Mouse (Mus musculus): ENCODE data around the gene Ism2. TPM values are rescaled to one million over a fixed set of nuclear protein-coding genes. Genes with fewer than 3 reads are reported as not detected.
A peak's percentile ranks its signal among the peaks of the same experiment; 100 is the strongest.
"Not testable (repeated sequence)": the region's sequence is repeated elsewhere in the genome, so short reads cannot be mapped to it uniquely, and the experiment has no call there.

Gene Ism2
- polyA plus RNA-seq, 1 experiment from 2014 or later = 0.32 TPM

- Histone ChIP-seq H3K4me3 (no peak overlapping the region), H3K27me3 (replicated peaks) (no peaks in the 10 kb centered on the region), H3K9ac (no peak overlapping the region), H3K4me1 (0 out of 2 replicates have a peak, but pooled peaks cover 2% of the 10 kb centered on the region), H3K36me3 (no peaks in the 10 kb centered on the region), H3K9me3 (0 out of 2 replicates have a peak, but pooled peaks cover 3% of the 10 kb centered on the region), H3K4me2 (replicated peaks) (no peak overlapping the region), H3K27ac (no peak overlapping the region)
- ATAC-seq (ENCODE audit: low FRiP score, low read depth) = no peak
- WGBS = 65% methylated on average over 7 of the region's 7 CpGs
Observed at GRCm38 (mm10) chr12:87283706-87284105, 15.8 kb downstream of the Ism2 start.

GRCm38 (mm10) chr12:87282743-87283142 is 16.8 kb downstream of the Ism2 start:
- no peaks in the 10 kb centered on the region for H3K36me3 ChIP-seq
- H3K27ac ChIP-seq = no peak overlapping the region
- H3K4me1 ChIP-seq = 0 out of 2 replicates have a peak, but pooled peaks cover 2% of the 10 kb centered on the region
- H3K9me3 ChIP-seq = no peaks in the 10 kb centered on the region
- no peak for ATAC-seq (ENCODE audit: low FRiP score, low read depth)
- WGBS = 93% methylated on average over 4 of the region's 4 CpGs
- no peak overlapping the region for H3K4me2 ChIP-seq (replicated peaks)
- H3K27me3 ChIP-seq (replicated peaks) = no peaks in the 10 kb centered on the region
- H3K4me3 ChIP-seq = no peak overlapping the region
- no peak overlapping the region for H3K9ac ChIP-seq

GRCm38 (mm10) chr12:87281766-87282165 is 17.7 kb downstream of the Ism2 start:
- Histone ChIP-seq H3K36me3 (peaks cover 2% of the 10 kb centered on the region; the same call in 1 of the 2 replicates), H3K4me3 (no peak overlapping the region), H3K9ac (no peak overlapping the region), H3K27ac (no peak overlapping the region), H3K9me3 (no peaks in the 10 kb centered on the region), H3K4me1 (0 out of 2 replicates have a peak, but pooled peaks cover 2% of the 10 kb centered on the region), H3K4me2 (replicated peaks) (no peak overlapping the region), H3K27me3 (replicated peaks) (no peaks in the 10 kb centered on the region)
- 94% methylated on average over 1 of the region's 1 CpGs for WGBS
- no peak for ATAC-seq (ENCODE audit: low FRiP score, low read depth)

GRCm38 (mm10) chr12:87279879-87280278 is 19.6 kb downstream of the Ism2 start:
- no peaks in the 10 kb centered on the region for H3K27me3 ChIP-seq (replicated peaks)
- no peak overlapping the region for H3K4me2 ChIP-seq (replicated peaks)
- ATAC-seq (ENCODE audit: low FRiP score, low read depth) = no peak
- H3K9me3 ChIP-seq = no peaks in the 10 kb centered on the region
- H3K9ac ChIP-seq = no peak overlapping the region
- WGBS = 49% methylated on average over 14 of the region's 14 CpGs
- no peak overlapping the region for H3K4me3 ChIP-seq
- H3K4me1 ChIP-seq = 0 out of 2 replicates have a peak, but pooled peaks cover 2% of the 10 kb centered on the region
- no peak overlapping the region for H3K27ac ChIP-seq
- H3K36me3 ChIP-seq = peaks cover 21% of the 10 kb centered on the region

GRCm38 (mm10) chr12:87279350-87279749 is 20.2 kb downstream of the Ism2 start:
- 0 out of 2 replicates have a peak, but pooled peaks cover 2% of the 10 kb centered on the region for H3K4me1 ChIP-seq
- no peak for ATAC-seq (ENCODE audit: low FRiP score, low read depth)
- 63% methylated on average over 3 of the region's 3 CpGs for WGBS

GRCm38 (mm10) chr12:87278118-87278730 is 21.3 kb downstream of the Ism2 start:
- Histone ChIP-seq H3K4me1 (0 out of 2 replicates have a peak, but pooled peaks cover 2% of the 10 kb centered on the region), H3K27me3 (replicated peaks) (no peaks in the 10 kb centered on the region), H3K9me3 (no peaks in the 10 kb centered on the region), H3K36me3 (peaks cover 36% of the 10 kb centered on the region), H3K4me3 (no peak overlapping the region), H3K27ac (no peak overlapping the region), H3K9ac (no peak overlapping the region), H3K4me2 (replicated peaks) (no peak overlapping the region)
- no peak for ATAC-seq (ENCODE audit: low FRiP score, low read depth)
- WGBS = 31% methylated on average over 6 of the region's 6 CpGs

More at GRCm38 (mm10) chr12:87279350-87279749, 20.2 kb downstream of the Ism2 start:
- no peaks in the 10 kb centered on the region for H3K27me3 ChIP-seq (replicated peaks)
- no peaks in the 10 kb centered on the region for H3K9me3 ChIP-seq
- no peak overlapping the region for H3K4me3 ChIP-seq
- H3K27ac ChIP-seq = no peak overlapping the region
- H3K36me3 ChIP-seq = peaks cover 26% of the 10 kb centered on the region
- no peak overlapping the region for H3K4me2 ChIP-seq (replicated peaks)
- H3K9ac ChIP-seq = no peak overlapping the region

- not testable (repeated sequence) for H3K9ac ChIP-seq; H3K4me2 ChIP-seq (replicated peaks); H3K4me1 ChIP-seq; H3K27me3 ChIP-seq (replicated peaks); ATAC-seq (ENCODE audit: low FRiP score, low read depth); H3K9me3 ChIP-seq; H3K4me3 ChIP-seq; H3K27ac ChIP-seq
- WGBS = 90% methylated on average over 4 of the region's 4 CpGs
- peaks cover 46% of the 10 kb centered on the region for H3K36me3 ChIP-seq
Observed at GRCm38 (mm10) chr12:87277251-87277650, 22.3 kb downstream of the Ism2 start.

- H3K27ac ChIP-seq = no peak overlapping the region
- peaks cover 67% of the 10 kb centered on the region for H3K36me3 ChIP-seq
- WGBS = 87% methylated on average over 9 of the region's 9 CpGs
- no peak overlapping the region for H3K9ac ChIP-seq
- H3K4me1 ChIP-seq = 0 out of 2 replicates have a peak, but pooled peaks cover 2% of the 10 kb centered on the region
- no peaks in the 10 kb centered on the region for H3K9me3 ChIP-seq
- ATAC-seq (ENCODE audit: low FRiP score, low read depth) = no peak
- H3K27me3 ChIP-seq (replicated peaks) = no peaks in the 10 kb centered on the region
- H3K4me3 ChIP-seq = no peak overlapping the region
- H3K4me2 ChIP-seq (replicated peaks) = no peak overlapping the region
Observed at GRCm38 (mm10) chr12:87274853-87275831, 24.4 kb downstream of the Ism2 start.

GRCm38 (mm10) chr12:87267682-87268081 is 31.8 kb downstream of the Ism2 start:
- H3K4me2 ChIP-seq (replicated peaks) = peak overlapping the region; percentile 82
- no peaks in the 10 kb centered on the region for H3K9me3 ChIP-seq
- H3K4me1 ChIP-seq = peaks cover 15% of the 10 kb centered on the region
- no peaks in the 10 kb centered on the region for H3K27me3 ChIP-seq (replicated peaks)
- peak overlapping the region; percentile 38; the same call in 1 of the 2 replicates for H3K9ac ChIP-seq
- no peak overlapping the region for H3K27ac ChIP-seq
- H3K36me3 ChIP-seq = peaks cover 48% of the 10 kb centered on the region
- no peak for ATAC-seq (ENCODE audit: low FRiP score, low read depth)
- WGBS = 38% methylated on average over 4 of the region's 4 CpGs
- H3K4me3 ChIP-seq = peak overlapping the region; percentile 61; the same call in 1 of the 2 replicates

- Histone ChIP-seq H3K27me3 (replicated peaks) (no peaks in the 10 kb centered on the region), H3K9ac (peak overlapping the region; percentile 83), H3K9me3 (no peaks in the 10 kb centered on the region), H3K36me3 (peaks cover 46% of the 10 kb centered on the region), H3K4me2 (replicated peaks) (peak overlapping the region; percentile 82), H3K4me1 (peaks cover 15% of the 10 kb centered on the region), H3K4me3 (peak overlapping the region; percentile 61), H3K27ac (peak overlapping the region; percentile 67)
- WGBS = under 1% methylated on average over 31 of the region's 31 CpGs
- ATAC-seq (ENCODE audit: low FRiP score, low read depth) = peak; percentile 77
Observed at GRCm38 (mm10) chr12:87266827-87267603, 32.5 kb downstream of the Ism2 start.

- peaks cover 15% of the 10 kb centered on the region for H3K4me1 ChIP-seq
- H3K9me3 ChIP-seq = no peaks in the 10 kb centered on the region
- peak within 1 kb of the TSS; percentile 67 for H3K27ac ChIP-seq
- H3K4me2 ChIP-seq (replicated peaks) = peak within 1 kb of the TSS; percentile 82
- no peaks in the 10 kb centered on the region for H3K27me3 ChIP-seq (replicated peaks)
- peaks cover 46% of the 10 kb centered on the region for H3K36me3 ChIP-seq
- peak; percentile 97 for ATAC-seq (ENCODE audit: low FRiP score, low read depth)
- under 1% methylated on average over 31 of the region's 31 CpGs for WGBS
- peak within 1 kb of the TSS; percentile 83 for H3K9ac ChIP-seq
- peak within 1 kb of the TSS; percentile 61 for H3K4me3 ChIP-seq
Observed at GRCm38 (mm10) chr12:87266108-87266826, 33.2 kb downstream of the Ism2 start, which contains the start of the genes Vipas39 and Ahsa1. Gene Vipas39, minus strand, starts transcription at chr12:87266256. Gene Ahsa1, plus strand, starts transcription at chr12:87266479.
